8 mouse cellular contexts compared by ENCODE assay signal in genomic region chr6:142701652-142702637, GRCm38 (mm10). TPM values are rescaled to one million over a fixed set of nuclear protein-coding genes. Genes with fewer than 3 reads are reported as not detected.
DNase-seq lines count a peak whose midpoint lies in the region; ATAC-seq and TF ChIP-seq lines count a peak whose summit lies in the region.

Gene Abcc9 (minus strand): TSS chr6:142702315.

- H3K4me2 ChIP-seq in heart, embryonic 15.5 days, result peak within 1 kb of the TSS; percentile 86
- H3K4me2 ChIP-seq in midbrain, embryonic 16.5 days (ENCODE audit: low read length), result peak within 1 kb of the TSS; percentile 90

- ATAC-seq in heart, embryonic 15.5 days (replicated peaks; ENCODE audit: insufficient number of reproducible peaks, insufficient read depth, low FRiP score, low read depth), result peak; percentile 78
- ATAC-seq in midbrain, embryonic 16.5 days, result peak; percentile 42
- no peak for ATAC-seq in activated CD4-positive, CD25-positive, alpha-beta regulatory T cell, adult 4 months

- no peaks in the 10 kb centered on the region for H3K36me3 ChIP-seq in forebrain, embryonic 10.5 days (replicated peaks)
- H3K36me3 ChIP-seq in heart, embryonic 15.5 days, result no peaks in the 10 kb centered on the region
- H3K36me3 ChIP-seq in limb, embryonic 10.5 days, result no peaks in the 10 kb centered on the region
- no peaks in the 10 kb centered on the region for H3K36me3 ChIP-seq in midbrain, embryonic 16.5 days (ENCODE audit: control insufficient read depth, insufficient read depth, low read length)

- peak within 1 kb of the TSS; percentile 72 for H3K9ac ChIP-seq in heart, embryonic 15.5 days
- H3K9ac ChIP-seq in midbrain, embryonic 16.5 days (ENCODE audit: low read depth, low read length), result peak within 1 kb of the TSS; percentile 54

- no peak within 1 kb of the TSS for H3K27ac ChIP-seq in left cerebral cortex, adult 2 months
- peak within 1 kb of the TSS; percentile 63 for H3K27ac ChIP-seq in forebrain, embryonic 10.5 days
- peak within 1 kb of the TSS; percentile 86 for H3K27ac ChIP-seq in heart, embryonic 15.5 days
- peak within 1 kb of the TSS; percentile 21; the same call in 1 of the 2 replicates for H3K27ac ChIP-seq in limb, embryonic 10.5 days
- H3K27ac ChIP-seq in midbrain, embryonic 16.5 days (ENCODE audit: low read length), result no peak within 1 kb of the TSS

- intact Hi-C loops in left cerebral cortex, adult 2 months (cut with DNase I), result no loop called here
- intact Hi-C loops in left cerebral cortex, postnatal 4 days (cut with DNase I), result no loop called here

- H3K9me3 ChIP-seq in forebrain, embryonic 10.5 days, result no peaks in the 10 kb centered on the region
- H3K9me3 ChIP-seq in heart, embryonic 15.5 days (replicated peaks), result no peaks in the 10 kb centered on the region
- H3K9me3 ChIP-seq in limb, embryonic 10.5 days (replicated peaks), result no peaks in the 10 kb centered on the region
- no peaks in the 10 kb centered on the region for H3K9me3 ChIP-seq in midbrain, embryonic 16.5 days (replicated peaks; ENCODE audit: control insufficient read depth, low read length, poor library complexity, severe bottlenecking)

- peaks cover 29% of the 10 kb centered on the region for H3K27me3 ChIP-seq in forebrain, embryonic 10.5 days (ENCODE audit: poor library complexity, severe bottlenecking)
- no peaks in the 10 kb centered on the region for H3K27me3 ChIP-seq in heart, embryonic 15.5 days
- peaks cover 19% of the 10 kb centered on the region; the same call in 1 of the 2 replicates for H3K27me3 ChIP-seq in limb, embryonic 10.5 days (ENCODE audit: low read depth, poor library complexity, severe bottlenecking)
- H3K27me3 ChIP-seq in midbrain, embryonic 16.5 days (ENCODE audit: control insufficient read depth, insufficient read depth, low read depth, low read length), result 0 out of 2 replicates have a peak, but pooled peaks cover 2% of the 10 kb centered on the region

- peak within 1 kb of the TSS; percentile 31 for H3K4me3 ChIP-seq in left cerebral cortex, adult 2 months
- H3K4me3 ChIP-seq in forebrain, embryonic 10.5 days, result peak within 1 kb of the TSS; percentile 58
- H3K4me3 ChIP-seq in heart, embryonic 15.5 days, result peak within 1 kb of the TSS; percentile 56
- peak within 1 kb of the TSS; percentile 57 for H3K4me3 ChIP-seq in limb, embryonic 10.5 days
- peak within 1 kb of the TSS; percentile 40 for H3K4me3 ChIP-seq in midbrain, embryonic 16.5 days (ENCODE audit: low read depth, low read length)

- WGBS in forebrain, embryonic 10.5 days, result 9% methylated on average over 36 of the region's 36 CpGs
- WGBS in heart, embryonic 15.5 days, result 6% methylated on average over 36 of the region's 36 CpGs
- WGBS in limb, embryonic 10.5 days, result 8% methylated on average over 34 of the region's 36 CpGs
- 7% methylated on average over 36 of the region's 36 CpGs for WGBS in midbrain, embryonic 16.5 days

- peaks cover 7% of the 10 kb centered on the region for H3K4me1 ChIP-seq in forebrain, embryonic 10.5 days
- peaks cover 38% of the 10 kb centered on the region for H3K4me1 ChIP-seq in heart, embryonic 15.5 days (replicated peaks)
- peaks cover 12% of the 10 kb centered on the region for H3K4me1 ChIP-seq in limb, embryonic 10.5 days
- H3K4me1 ChIP-seq in midbrain, embryonic 16.5 days (ENCODE audit: control insufficient read depth, insufficient read depth, low read length), result peaks cover 6% of the 10 kb centered on the region

- DNase-seq in left cerebral cortex, adult 2 months (ENCODE audit: extremely low spot score in 1 of 2, low spot score in 2 of 2), result no peak
- no peak for DNase-seq in left cerebral cortex, postnatal 4 days
- peak; percentile 46 for DNase-seq in forebrain, embryonic 10.5 days (ENCODE audit: extremely low spot score, low spot score)
- peak; percentile 69 for DNase-seq in limb, embryonic 10.5 days (ENCODE audit: low spot score)
- DNase-seq in frontal cortex, postnatal 25 days (ENCODE audit: low spot score in 2 of 2), result no peak

- peak; percentile 12 for TF ChIP-seq CTCF in left cerebral cortex, adult 2 months (IDR thresholded peaks at IDR 0.05)

RNA-seq across cellular contexts. Expression of gene Abcc9, which starts in this region (rescaled TPM):
- total RNA-seq in left cerebral cortex, adult 2 months (2021), result 1 to 10 TPM; 4.0 to 4.7 TPM
- total RNA-seq in left cerebral cortex, postnatal 4 days (2021), result 1 to 10 TPM; 7.3 to 8.5 TPM
- polyA plus RNA-seq in forebrain, embryonic 10.5 days (2016; fragmentation: Nextera tagmentation; extraction: Ambion mirVana), result 0.73 and 1.0 TPM in 2 replicates
- polyA plus RNA-seq in heart, embryonic 15.5 days (2015; fragmentation: Nextera tagmentation; extraction: Ambion mirVana), result 14.6 and 15.2 TPM in 2 replicates
- 1.1 and 1.2 TPM in 2 replicates for polyA plus RNA-seq in limb, embryonic 10.5 days (2016; fragmentation: Nextera tagmentation; extraction: Ambion mirVana)
- 3.1 and 3.7 TPM in 2 replicates for polyA plus RNA-seq in midbrain, embryonic 16.5 days (2015; fragmentation: Nextera tagmentation; extraction: Ambion mirVana)
- not detected for polyA plus RNA-seq in activated CD4-positive, CD25-positive, alpha-beta regulatory T cell, adult 4 months (2017; shearing (Covaris generic))

Comparison
In these comparisons a context has a peak if more than half of its experiments do, and no peak if none do; other contexts are left out.
1. DNase-seq: peak in forebrain, embryonic 10.5 days (single experiment) and limb, embryonic 10.5 days (single experiment); none in left cerebral cortex, adult 2 months (0 of 2), left cerebral cortex, postnatal 4 days (single experiment) and frontal cortex, postnatal 25 days (0 of 2).
2. H3K27ac ChIP-seq: peak in forebrain, embryonic 10.5 days (single experiment), heart, embryonic 15.5 days (single experiment) and limb, embryonic 10.5 days (single experiment); none in left cerebral cortex, adult 2 months (single experiment) and midbrain, embryonic 16.5 days (single experiment).
3. Peak in every context shown above with its lines, with median percentiles within 50 percentile points of each other: H3K4me3 ChIP-seq.